Mouse (Mus musculus): ENCODE results near the gene Klhl24.

Klhl24 gene

GRCm38 (mm10) chr16:20144568-20144967, 47.2 kb downstream of the Klhl24 start:
- DNase-seq (ENCODE audit: low spot score): no peak

- DNase-seq (ENCODE audit: low spot score): no peak
Observed at GRCm38 (mm10) chr16:20151991-20152390, 54.6 kb downstream of the Klhl24 start.

DNA sequence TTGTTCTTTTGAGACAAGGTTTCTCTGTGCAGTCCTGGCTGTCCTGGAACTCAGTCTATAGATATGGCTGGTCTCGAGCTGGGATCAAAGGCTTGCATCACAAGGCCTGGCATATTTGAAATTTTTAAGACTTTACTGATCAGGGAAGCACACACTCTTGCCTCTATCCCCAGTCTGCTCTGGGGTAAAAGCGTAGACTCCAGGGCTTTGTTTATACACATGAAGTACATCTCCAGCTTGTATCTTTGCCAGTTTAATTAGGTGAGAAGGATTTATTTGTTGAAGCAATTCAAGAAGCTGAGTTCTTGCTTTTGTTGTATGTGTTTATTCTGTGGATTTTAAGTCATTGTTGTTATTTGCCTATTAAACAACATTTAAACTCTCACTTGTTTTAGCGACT, 56.4 kb downstream of the Klhl24 start:
- no peak for DNase-seq (ENCODE audit: low spot score)

DNA sequence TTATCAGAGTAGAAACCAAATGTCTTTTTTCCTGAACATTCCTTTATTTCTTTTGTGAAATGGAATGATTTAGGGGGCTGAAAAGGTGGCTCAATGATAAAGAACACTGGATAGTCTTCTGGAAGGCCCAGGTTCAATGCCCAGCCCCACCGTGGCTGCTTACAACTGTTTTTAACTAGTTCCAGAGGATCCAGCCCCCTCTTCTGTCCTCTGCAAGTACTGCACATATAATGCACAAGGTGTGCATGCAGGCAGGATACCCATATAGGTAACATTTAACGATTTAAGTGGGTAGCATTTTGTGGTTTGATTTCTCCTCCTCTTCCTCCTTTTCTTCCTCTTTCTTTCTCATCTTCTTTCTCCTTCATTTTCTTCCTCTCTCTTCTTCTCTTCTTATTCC, 62.8 kb downstream of the Klhl24 start:
- DNase-seq (ENCODE audit: low spot score): no peak

DNA sequence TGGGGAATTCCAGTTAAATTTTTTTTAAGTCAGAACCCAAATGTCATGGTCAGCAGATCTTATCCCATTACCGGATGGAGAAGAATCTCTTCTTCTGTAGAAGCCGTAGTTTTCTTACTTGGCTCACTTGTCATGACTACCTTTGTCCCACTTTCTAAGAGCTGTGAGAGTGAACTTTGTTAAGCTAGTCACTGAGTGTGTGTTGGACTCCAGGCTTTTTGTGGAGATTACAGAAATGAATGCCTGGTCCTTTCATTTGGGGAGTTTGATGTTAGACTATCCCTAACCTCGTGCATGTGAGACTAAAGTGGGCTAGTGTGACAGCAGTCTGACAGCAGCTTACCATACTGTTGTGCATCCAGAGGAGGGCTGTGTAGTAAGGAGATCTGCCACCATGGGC, 71.7 kb downstream of the Klhl24 start:
- no peak for DNase-seq (ENCODE audit: low spot score)

GRCm38 (mm10) chr16:20169471-20170106, 72.2 kb downstream of the Klhl24 start:
- no peak for DNase-seq (ENCODE audit: low spot score)

All from urinary bladder, postnatal 14 days (tissue).